ENCODE assay signal across 8 mouse cellular contexts in genomic region chr2:72234943-72235342, GRCm38 (mm10). TPM values are rescaled to one million over a fixed set of nuclear protein-coding genes. Genes with fewer than 3 reads are reported as not detected.
DNase-seq lines count a peak whose midpoint lies in the region; ATAC-seq and TF ChIP-seq lines count a peak whose summit lies in the region.

No protein-coding gene starts in this region.

- H3K4me3 ChIP-seq in kidney, postnatal 0 days (replicated peaks; ENCODE audit: low read depth, low read length) = no peak overlapping the region
- H3K4me3 ChIP-seq in liver, embryonic 11.5 days (ENCODE audit: low read depth, low read length) = no peak overlapping the region
- no peak overlapping the region for H3K4me3 ChIP-seq in neural tube, embryonic 11.5 days (ENCODE audit: low read depth, low read length)
- no peak overlapping the region for H3K4me3 ChIP-seq in thymus, adult 2 months (ENCODE audit: control insufficient read depth, insufficient read depth, low read length)

- POLR2A ChIA-PET in Patski (lab: Charles Lee) = interaction anchor here (0.8 kb wide), 1 partner anchor 161 kb away, joined by 3 read pairs; no protein-coding TSS in a partner anchor

- peaks cover 3% of the 10 kb centered on the region; the same call in 1 of the 2 replicates for H3K4me1 ChIP-seq in kidney, postnatal 0 days (replicated peaks; ENCODE audit: insufficient read depth, low read length)
- no peaks in the 10 kb centered on the region for H3K4me1 ChIP-seq in liver, embryonic 11.5 days (replicated peaks; ENCODE audit: control insufficient read depth, insufficient read depth, low read length)
- no peaks in the 10 kb centered on the region for H3K4me1 ChIP-seq in neural tube, embryonic 11.5 days (ENCODE audit: control insufficient read depth, insufficient read depth, low read length)
- peaks cover 5% of the 10 kb centered on the region for H3K4me1 ChIP-seq in thymus, adult 2 months (replicated peaks; ENCODE audit: control insufficient read depth, insufficient read depth, low read length)

- ATAC-seq in Patski = no peak
- ATAC-seq in kidney, postnatal 0 days (replicated peaks; ENCODE audit: low FRiP score, low read depth) = no peak
- no peak for ATAC-seq in liver, embryonic 11.5 days (replicated peaks; ENCODE audit: low FRiP score)
- no peak for ATAC-seq in neural tube, embryonic 11.5 days (ENCODE audit: insufficient read depth, low FRiP score, low TSS enrichment)

- in situ Hi-C loops in Patski (cut with MboI; ENCODE audit: low pct_unique_long_range_greater_than_20kb) = loop anchor here (5.0 kb wide), 1 partner anchor 157 kb away; no protein-coding TSS in a partner anchor

- H3K36me3 ChIP-seq in kidney, postnatal 0 days (ENCODE audit: insufficient read depth, low read length) = no peaks in the 10 kb centered on the region
- H3K36me3 ChIP-seq in liver, embryonic 11.5 days (ENCODE audit: control insufficient read depth, insufficient read depth, low read length) = no peaks in the 10 kb centered on the region
- H3K36me3 ChIP-seq in neural tube, embryonic 11.5 days (ENCODE audit: control insufficient read depth, insufficient read depth, low read length) = no peaks in the 10 kb centered on the region
- no peaks in the 10 kb centered on the region for H3K36me3 ChIP-seq in thymus, adult 2 months (ENCODE audit: control insufficient read depth, insufficient read depth, low read length)

- peak; percentile 87 for TF ChIP-seq CTCF in Patski (IDR thresholded peaks at IDR 0.05)
- TF ChIP-seq CTCF in kidney, postnatal 0 days (IDR thresholded peaks at IDR 0.05; ENCODE audit: low read depth) = peak; percentile 94
- no peak for TF ChIP-seq CTCF in thymus, adult 2 months (IDR thresholded peaks at IDR 0.05; ENCODE audit: borderline replicate concordance, control insufficient read depth, extremely low read depth, insufficient read depth, low read length, poor library complexity)

- H3K9ac ChIP-seq in kidney, postnatal 0 days (ENCODE audit: low read depth, low read length) = no peak overlapping the region
- no peak overlapping the region for H3K9ac ChIP-seq in liver, embryonic 11.5 days (ENCODE audit: low read depth, low read length)
- no peak overlapping the region for H3K9ac ChIP-seq in neural tube, embryonic 11.5 days (ENCODE audit: low read length)

- H3K27me3 ChIP-seq in Patski = no peaks in the 10 kb centered on the region
- H3K27me3 ChIP-seq in kidney, postnatal 0 days (ENCODE audit: insufficient read depth, low read length) = no peaks in the 10 kb centered on the region
- no peaks in the 10 kb centered on the region for H3K27me3 ChIP-seq in liver, embryonic 11.5 days (replicated peaks; ENCODE audit: control insufficient read depth, insufficient read depth, low read length)
- H3K27me3 ChIP-seq in neural tube, embryonic 11.5 days (ENCODE audit: control insufficient read depth, insufficient read depth, low read length) = peaks cover 33% of the 10 kb centered on the region
- no peaks in the 10 kb centered on the region for H3K27me3 ChIP-seq in thymus, adult 2 months (ENCODE audit: control insufficient read depth, insufficient read depth, low read length)

- TF ChIP-seq POLR2A in thymus, adult 2 months (IDR thresholded peaks at IDR 0.05; ENCODE audit: control insufficient read depth, extremely low read depth, insufficient read depth, low read length, poor library complexity) = no peak

- H3K9me3 ChIP-seq in kidney, postnatal 0 days (replicated peaks; ENCODE audit: low read length) = no peaks in the 10 kb centered on the region
- no peaks in the 10 kb centered on the region for H3K9me3 ChIP-seq in liver, embryonic 11.5 days (ENCODE audit: control insufficient read depth, low read length)
- H3K9me3 ChIP-seq in neural tube, embryonic 11.5 days (ENCODE audit: control insufficient read depth, low read length) = no peaks in the 10 kb centered on the region

- 0% methylated on average over 3 of the region's 3 CpGs for WGBS in kidney, postnatal 0 days
- 2% methylated on average over 3 of the region's 3 CpGs for WGBS in liver, embryonic 11.5 days
- 3% methylated on average over 3 of the region's 3 CpGs for WGBS in neural tube, embryonic 11.5 days
- WGBS in thymus, adult 2 months = 4% methylated on average over 3 of the region's 3 CpGs

- peak; percentile 55 to 61 for DNase-seq in B cell, adult 2 months
- no peak for DNase-seq in Patski (ENCODE audit: low read depth, low spot score)
- DNase-seq in cerebellum, postnatal 25 days = peak; percentile 65 to 80
- DNase-seq in frontal cortex, postnatal 36 days (ENCODE audit: low spot score in 2 of 2) = peak; percentile 73 to 87
- DNase-seq in kidney, postnatal 0 days (ENCODE audit: low spot score) = peak; percentile 90
- peak; percentile 40 for DNase-seq in liver, embryonic 11.5 days (ENCODE audit: low spot score)
- DNase-seq in neural tube, embryonic 11.5 days (ENCODE audit: low spot score) = peak; percentile 62
- peak; percentile 61 for DNase-seq in thymus, adult 2 months

- H3K27ac ChIP-seq in kidney, postnatal 0 days = no peak overlapping the region
- no peak overlapping the region for H3K27ac ChIP-seq in liver, embryonic 11.5 days (ENCODE audit: low read depth, low read length)
- H3K27ac ChIP-seq in neural tube, embryonic 11.5 days (ENCODE audit: low read depth, low read length) = no peak overlapping the region
- H3K27ac ChIP-seq in thymus, adult 2 months (ENCODE audit: control insufficient read depth, insufficient read depth, low read length) = no peak overlapping the region

- CTCF ChIA-PET in Patski (lab: Charles Lee) = interaction anchor here (0.7 to 3.8 kb wide), 22 partner anchors 9 to 1043 kb away, joined by 3 to 49 read pairs (median 5); no protein-coding TSS in a partner anchor

- no peak overlapping the region for H3K4me2 ChIP-seq in kidney, postnatal 0 days (ENCODE audit: low read length)
- H3K4me2 ChIP-seq in liver, embryonic 11.5 days = no peak overlapping the region
- H3K4me2 ChIP-seq in neural tube, embryonic 11.5 days (ENCODE audit: low read depth) = no peak overlapping the region

RNA-seq across cellular contexts. Expression of gene Map3k20, which starts 50.5 kb away (rescaled TPM):
- 43.6 TPM for polyA plus RNA-seq in Patski (2021)
- 10.1 and 11.5 TPM in 2 replicates for polyA plus RNA-seq in kidney, postnatal 0 days (2015; fragmentation: Nextera tagmentation; extraction: Ambion mirVana)
- 12.2 and 17.2 TPM in 2 replicates for polyA plus RNA-seq in liver, embryonic 11.5 days (2014; fragmentation: Nextera tagmentation; extraction: Ambion mirVana)
- 8.1 and 8.6 TPM in 2 replicates for polyA plus RNA-seq in neural tube, embryonic 11.5 days (2014; fragmentation: Nextera tagmentation; extraction: Ambion mirVana)
- 7.5 and 8.3 TPM in 2 replicates for polyA plus RNA-seq in thymus, adult 2 months (2012; rRNA removed)
